Mouse (Mus musculus) heart, embryonic 11.5 days (tissue): Measurements from ENCODE around the gene Arl8b. TPM values are rescaled to one million over a fixed set of nuclear protein-coding genes. Genes with fewer than 3 reads are reported as not detected.

Experiments used
- ATAC-seq: fragments of 200-750 bp; cut with Nextera tagmentation; replicated peaks from 2 replicates; pipeline ENCODE4 v1.8.0; 2017; ENCODE audit warnings: moderate library complexity; ENCODE audit not compliant: insufficient number of reproducible peaks, low FRiP score, low TSS enrichment
- H3K27ac ChIP-seq: fragments of 300-500 bp; sonication (generic); 2 replicates; pipeline ENCODE4 v1.5.1; 2014; ENCODE audit warnings: mild to moderate bottlenecking, low read depth, low read length
- H3K27me3 ChIP-seq: fragments of 300-500 bp; sonication (generic); 2 replicates; pipeline ENCODE4 v1.6.1; 2014; ENCODE audit warnings: mild to moderate bottlenecking, low read length, mixed read lengths; ENCODE audit not compliant: control insufficient read depth, insufficient read depth
- H3K36me3 ChIP-seq: fragments of 300-500 bp; sonication (generic); 2 replicates; pipeline ENCODE4 v1.6.1; 2014; ENCODE audit warnings: mild to moderate bottlenecking, low read length, moderate library complexity, mixed read lengths; ENCODE audit not compliant: control insufficient read depth, insufficient read depth
- H3K4me1 ChIP-seq: fragments of 300-500 bp; sonication (generic); 2 replicates; pipeline ENCODE4 v1.6.1; 2014; ENCODE audit warnings: low read length; ENCODE audit not compliant: control insufficient read depth, insufficient read depth
- H3K4me2 ChIP-seq: fragments of 300-500 bp; sonication (generic); 2 replicates; pipeline ENCODE4 v1.6.1; 2014; ENCODE audit warnings: mild to moderate bottlenecking, moderate library complexity
- H3K4me3 ChIP-seq: fragments of 300-500 bp; sonication (generic); 2 replicates; pipeline ENCODE4 v1.5.1; 2014; ENCODE audit warnings: low read depth, low read length
- H3K9ac ChIP-seq: fragments of 300-500 bp; sonication (generic); 2 replicates; pipeline ENCODE4 v1.6.1; 2014; ENCODE audit warnings: mild to moderate bottlenecking, low read depth, low read length, moderate library complexity
- H3K9me3 ChIP-seq: fragments of 300-500 bp; sonication (generic); replicated peaks from 2 replicates; pipeline ENCODE4 v1.6.1; 2016; ENCODE audit warnings: low read length; ENCODE audit not compliant: control insufficient read depth
- WGBS: fragments of 180-500 bp; shearing (Covaris S2); extraction: QIAGEN DNeasy Blood & Tissue Kit; methylation state at CpG from one replicate; pipeline ENCODE4 v1.1.7; 2014; ENCODE audit not compliant: insufficient replicate concordance; 5-methylcytosine and 5-hydroxymethylcytosine counted together
- polyA plus RNA-seq: library from polyadenylated mRNA; unstranded; fragments of >200 nt; fragmentation: Nextera tagmentation; extraction: Ambion mirVana; gene quantifications from 2 replicates; pipeline ENCODE4 v1.2.1, GENCODE M21; 2014

Arl8b gene
- polyA plus RNA-seq, 1 experiment from 2014 or later = 68.4 TPM

- Histone ChIP-seq H3K9me3 (no peaks in the 10 kb centered on the region), H3K27ac (no peak overlapping the region), H3K27me3 (no peaks in the 10 kb centered on the region), H3K9ac (peak overlapping the region; percentile 64; the same call in 1 of the 2 replicates), H3K4me2 (peak overlapping the region; percentile 93), H3K36me3 (no peaks in the 10 kb centered on the region), H3K4me3 (peak overlapping the region; percentile 96), H3K4me1 (peaks cover 14% of the 10 kb centered on the region)
- WGBS = 21% methylated on average over 5 of the region's 5 CpGs
- ATAC-seq = no peak
Measured at GRCm38 (mm10) chr6:108827336-108827920, 44.5 kb downstream of the Arl8b start.

DNA sequence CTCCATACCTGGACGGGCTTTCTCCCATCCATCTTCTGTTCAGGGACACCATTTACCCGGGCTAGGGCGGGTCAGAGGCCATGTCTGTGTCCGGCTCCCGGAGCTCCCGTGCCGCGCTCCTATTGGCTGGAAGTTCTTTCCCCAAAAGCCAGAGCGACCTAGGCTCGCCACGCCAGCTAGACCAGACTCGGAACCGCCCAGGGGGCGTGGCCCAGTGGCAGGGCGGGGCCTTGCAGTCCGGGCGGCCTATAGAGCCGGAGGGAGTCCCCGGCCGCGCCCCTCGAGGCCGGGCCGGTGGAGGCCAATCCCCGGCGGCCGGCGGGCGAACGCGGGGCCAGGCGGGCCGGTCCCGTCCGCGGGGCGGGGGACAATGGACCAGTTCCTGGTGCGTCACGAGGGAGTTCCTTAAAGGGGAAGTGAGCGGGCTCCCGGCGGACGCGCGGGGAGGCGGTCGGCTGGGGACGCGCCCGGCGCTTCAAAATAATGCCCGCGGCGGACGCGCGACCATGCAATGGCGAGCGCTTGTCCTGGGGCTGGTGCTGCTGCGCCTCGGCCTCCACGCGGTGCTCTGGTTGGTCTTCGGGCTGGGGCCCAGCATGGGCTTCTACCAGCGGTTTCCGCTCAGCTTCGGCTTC, 45.5 kb downstream of the Arl8b start, which contains the start of gene Edem1:
TSS of gene Edem1 (plus strand) at position 408 of the 635 bp plus-strand sequence.
- Histone ChIP-seq H3K4me2 (peak within 1 kb of the TSS; percentile 93), H3K9me3 (no peaks in the 10 kb centered on the region), H3K4me1 (peaks cover 14% of the 10 kb centered on the region), H3K4me3 (peak within 1 kb of the TSS; percentile 96), H3K9ac (peak within 1 kb of the TSS; percentile 93), H3K27ac (peak within 1 kb of the TSS; percentile 83), H3K27me3 (no peaks in the 10 kb centered on the region), H3K36me3 (no peaks in the 10 kb centered on the region)
- ATAC-seq = peak; percentile 98
- WGBS = 1% methylated on average over 67 of the region's 67 CpGs

GRCm38 (mm10) chr6:108828872-108829271, 46.0 kb downstream of the Arl8b start:
- Histone ChIP-seq H3K27me3 (no peaks in the 10 kb centered on the region), H3K4me2 (peak overlapping the region; percentile 93), H3K9me3 (no peaks in the 10 kb centered on the region), H3K27ac (peak overlapping the region; percentile 83), H3K4me3 (peak overlapping the region; percentile 96), H3K4me1 (peaks cover 14% of the 10 kb centered on the region), H3K36me3 (no peaks in the 10 kb centered on the region), H3K9ac (peak overlapping the region; percentile 93)
- WGBS = 1% methylated on average over 52 of the region's 56 CpGs
- peak; percentile 35 for ATAC-seq

DNA sequence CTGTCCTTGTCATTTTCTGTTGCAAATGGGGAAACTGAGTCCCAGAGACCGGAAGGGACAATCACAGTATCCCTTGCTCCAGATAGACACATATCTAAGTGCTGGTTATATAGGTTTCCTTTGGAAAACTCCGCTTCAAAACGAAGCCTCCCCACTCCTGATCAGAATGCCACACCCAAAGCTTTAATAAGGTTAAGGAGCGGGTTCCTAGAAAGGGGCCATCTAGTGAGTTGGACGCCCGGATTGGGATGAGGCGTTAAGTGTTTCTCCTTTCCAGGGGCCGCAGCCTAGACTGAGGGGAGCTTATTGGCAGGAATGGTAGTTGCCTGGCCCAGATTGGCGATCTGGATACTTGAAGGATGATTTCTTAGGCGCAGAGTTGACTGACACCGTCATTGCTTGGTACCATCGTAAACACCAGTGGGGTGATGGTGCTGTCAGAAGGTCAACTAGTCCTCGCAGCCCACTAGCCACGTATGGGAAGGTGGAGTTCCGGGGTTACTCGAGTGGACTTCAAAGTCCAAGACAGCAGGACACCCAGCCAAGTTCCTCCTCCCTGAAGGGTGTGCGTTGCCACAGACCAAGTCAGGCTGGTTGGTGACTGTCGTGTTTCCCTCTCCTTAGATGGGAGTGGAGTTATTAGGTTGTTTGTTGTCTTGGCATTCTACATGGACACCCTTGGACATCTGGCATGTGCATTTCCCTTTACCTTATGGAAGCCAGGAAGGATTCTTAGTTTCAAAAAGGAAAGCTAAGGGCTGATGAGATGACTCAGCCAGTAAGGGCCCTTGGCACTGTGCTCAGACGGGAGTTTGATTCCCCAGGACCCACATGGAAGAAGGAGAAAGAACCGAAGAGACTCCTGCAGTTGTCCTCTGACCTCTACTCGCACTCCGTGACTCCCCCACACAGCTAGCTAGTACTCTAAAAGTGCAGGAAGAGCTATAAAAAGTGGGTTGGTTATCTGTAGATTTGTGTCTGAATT, 46.8 kb downstream of the Arl8b start:
- Histone ChIP-seq H3K4me3 (peak overlapping the region; percentile 96), H3K36me3 (no peaks in the 10 kb centered on the region), H3K9ac (peak overlapping the region; percentile 93), H3K4me1 (peaks cover 14% of the 10 kb centered on the region), H3K4me2 (peak overlapping the region; percentile 93), H3K27ac (peak overlapping the region; percentile 83; the same call in 1 of the 2 replicates), H3K27me3 (no peaks in the 10 kb centered on the region), H3K9me3 (no peaks in the 10 kb centered on the region)
- 21% methylated on average over 22 of the region's 22 CpGs for WGBS
- ATAC-seq = no peak

DNA sequence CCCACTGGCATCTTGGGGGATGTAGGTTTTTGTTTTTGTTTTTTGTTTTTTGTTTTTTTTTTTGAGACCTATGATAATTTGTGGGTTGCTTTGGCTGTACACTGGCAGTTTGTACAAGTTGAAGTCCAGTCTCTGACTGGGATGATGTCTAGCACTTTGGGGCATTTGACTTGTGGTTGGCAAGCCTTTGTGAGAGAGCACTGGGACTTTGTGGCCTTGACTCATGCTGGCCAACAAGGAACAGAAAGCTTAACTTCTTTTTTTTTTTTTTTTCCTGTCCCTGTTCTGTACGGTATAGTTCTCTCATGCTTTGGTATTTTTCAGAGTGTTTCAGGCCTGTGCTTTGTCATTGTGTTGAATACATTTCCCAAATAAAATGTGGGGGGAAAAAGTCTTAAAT, 49.3 kb downstream of the Arl8b start:
- no peak overlapping the region for H3K4me3 ChIP-seq
- 52% methylated on average over 1 of the region's 1 CpGs for WGBS
- no peak overlapping the region for H3K9ac ChIP-seq
- H3K4me2 ChIP-seq = no peak overlapping the region
- H3K36me3 ChIP-seq = no peaks in the 10 kb centered on the region
- no peak overlapping the region for H3K27ac ChIP-seq
- no peaks in the 10 kb centered on the region for H3K9me3 ChIP-seq
- no peaks in the 10 kb centered on the region for H3K27me3 ChIP-seq
- ATAC-seq = no peak
- peaks cover 12% of the 10 kb centered on the region for H3K4me1 ChIP-seq

- H3K4me2 ChIP-seq = no peak overlapping the region
Measured at GRCm38 (mm10) chr6:108832989-108833388, 50.1 kb downstream of the Arl8b start.

GRCm38 (mm10) chr6:108833963-108834697, 51.2 kb downstream of the Arl8b start:
- Histone ChIP-seq H3K27me3 (no peaks in the 10 kb centered on the region), H3K9ac (no peak overlapping the region), H3K36me3 (no peaks in the 10 kb centered on the region), H3K4me1 (peaks cover 9% of the 10 kb centered on the region), H3K27ac (no peak overlapping the region), H3K4me2 (no peak overlapping the region), H3K9me3 (no peaks in the 10 kb centered on the region), H3K4me3 (no peak overlapping the region)
- ATAC-seq = no peak
- WGBS = 61% methylated on average over 8 of the region's 8 CpGs

More at GRCm38 (mm10) chr6:108832989-108833388, 50.1 kb downstream of the Arl8b start:
- Histone ChIP-seq H3K27me3 (no peaks in the 10 kb centered on the region), H3K36me3 (no peaks in the 10 kb centered on the region), H3K27ac (no peak overlapping the region), H3K4me1 (peaks cover 9% of the 10 kb centered on the region), H3K9me3 (no peaks in the 10 kb centered on the region), H3K4me3 (no peak overlapping the region), H3K9ac (no peak overlapping the region)
- ATAC-seq = no peak
- 55% methylated on average over 6 of the region's 6 CpGs for WGBS
